Mouse (Mus musculus): Measurements from ENCODE around the gene Gm14418.
"Not testable (repeated sequence)": the region's sequence is repeated elsewhere in the genome, so short reads cannot be mapped to it uniquely, and the experiment has no call there.

Gene Gm14418

GRCm38 (mm10) chr2:177398096-177398495 is at the start of gene Gm14418:
Gene Gm14418, minus strand, starts transcription at chr2:177398320.
- not testable (repeated sequence) for DNase-seq (ENCODE audit: low spot score)

Data from left cerebral cortex, adult 11 months (tissue).